Mouse (Mus musculus) natural killer cell, adult 2 months (primary cell): ENCODE data around the gene Rnf26.

ENCODE experiments used
- DNase-seq, 2 experiments: peaks; one replicate each; pipeline ENCODE4 v3.0.0; 2022; ENCODE audit warnings: low spot score in 2 of 2

The Rnf26 gene

GRCm38 (mm10) chr9:44093612-44094503 lies 19.5 kb downstream of the Rnf26 start:
- peak; percentile 57 to 80 for DNase-seq

- DNase-seq: no peak
Observed at GRCm38 (mm10) chr9:44088877-44089608, 24.3 kb downstream of the Rnf26 start.

GRCm38 (mm10) chr9:44087761-44088455 lies 25.4 kb downstream of the Rnf26 start:
- DNase-seq: no peak

GRCm38 (mm10) chr9:44086960-44087359 lies 26.4 kb downstream of the Rnf26 start:
- no peak for DNase-seq

- DNase-seq: no peak
Observed at GRCm38 (mm10) chr9:44085741-44086665, 27.3 kb downstream of the Rnf26 start.

GRCm38 (mm10) chr9:44085276-44085675 lies 28.0 kb downstream of the Rnf26 start:
- no peak for DNase-seq

GRCm38 (mm10) chr9:44084659-44085229 lies 28.6 kb downstream of the Rnf26 start:
- peak; percentile 75 to 78 for DNase-seq

GRCm38 (mm10) chr9:44084236-44084635 lies 29.1 kb downstream of the Rnf26 start:
- no peak for DNase-seq

GRCm38 (mm10) chr9:44083392-44084121 lies 29.8 kb downstream of the Rnf26 start:
- DNase-seq: no peak

- DNase-seq: no peak
Observed at GRCm38 (mm10) chr9:44082266-44082665, 31.1 kb downstream of the Rnf26 start.

GRCm38 (mm10) chr9:44081581-44081980 lies 31.7 kb downstream of the Rnf26 start:
- DNase-seq: no peak

GRCm38 (mm10) chr9:44080953-44081352 lies 32.4 kb downstream of the Rnf26 start:
- DNase-seq: no peak

- no peak for DNase-seq
Observed at GRCm38 (mm10) chr9:44079997-44080780, 33.1 kb downstream of the Rnf26 start.

GRCm38 (mm10) chr9:44078955-44079756 lies 34.2 kb downstream of the Rnf26 start:
- DNase-seq: no peak

- no peak for DNase-seq
Observed at GRCm38 (mm10) chr9:44078136-44078797, 35.0 kb downstream of the Rnf26 start.

GRCm38 (mm10) chr9:44077266-44077910 lies 35.9 kb downstream of the Rnf26 start:
- no peak for DNase-seq

GRCm38 (mm10) chr9:44076764-44077120 lies 36.6 kb downstream of the Rnf26 start:
- peak; percentile 24 to 48 for DNase-seq
